Mouse (Mus musculus): ENCODE data around the gene Baz2b.
"Not testable (repeated sequence)": the region's sequence is repeated elsewhere in the genome, so short reads cannot be mapped to it uniquely, and the experiment has no call there.

Baz2b gene

GRCm38 (mm10) chr2:60200667-60201066 is 9.0 kb downstream of the Baz2b start:
- peak in 1 of 2 experiments; percentile 18 for DNase-seq (ENCODE audit: low read depth in 1 of 2, low spot score in 2 of 2)

GRCm38 (mm10) chr2:60200051-60200562 is 9.5 kb downstream of the Baz2b start:
- no peak for DNase-seq (ENCODE audit: low read depth in 1 of 2, low spot score in 2 of 2)

- DNase-seq (ENCODE audit: low read depth in 1 of 2, low spot score in 2 of 2), result no peak
Observed at GRCm38 (mm10) chr2:60196841-60197240, 12.8 kb downstream of the Baz2b start.

- DNase-seq (ENCODE audit: low read depth in 1 of 2, low spot score in 2 of 2), result no peak
Observed at GRCm38 (mm10) chr2:60181696-60182095, 27.9 kb downstream of the Baz2b start.

GRCm38 (mm10) chr2:60177490-60177889 is 32.1 kb downstream of the Baz2b start:
- DNase-seq (ENCODE audit: low read depth in 1 of 2, low spot score in 2 of 2), result no peak

- peak; percentile 33 to 43 for DNase-seq (ENCODE audit: low read depth in 1 of 2, low spot score in 2 of 2)
Observed at GRCm38 (mm10) chr2:60176087-60176486, 33.6 kb downstream of the Baz2b start.

GRCm38 (mm10) chr2:60175078-60175477 is 34.6 kb downstream of the Baz2b start:
- peak in 1 of 2 experiments; percentile 4 for DNase-seq (ENCODE audit: low read depth in 1 of 2, low spot score in 2 of 2)

GRCm38 (mm10) chr2:60173595-60173994 is 36.0 kb downstream of the Baz2b start:
- DNase-seq (ENCODE audit: low read depth in 1 of 2, low spot score in 2 of 2), result no peak

- DNase-seq (ENCODE audit: low read depth in 1 of 2, low spot score in 2 of 2), result no peak
Observed at GRCm38 (mm10) chr2:60173190-60173589, 36.4 kb downstream of the Baz2b start.

GRCm38 (mm10) chr2:60172531-60172914 is 37.1 kb downstream of the Baz2b start:
- peak; percentile 79 to 81 for DNase-seq (ENCODE audit: low read depth in 1 of 2, low spot score in 2 of 2)

- peak; percentile 38 to 48 for DNase-seq (ENCODE audit: low read depth in 1 of 2, low spot score in 2 of 2)
Observed at GRCm38 (mm10) chr2:60171786-60172530, 37.7 kb downstream of the Baz2b start.

GRCm38 (mm10) chr2:60166878-60167277 is 42.8 kb downstream of the Baz2b start:
- DNase-seq (ENCODE audit: low read depth in 1 of 2, low spot score in 2 of 2), result no peak

- no peak for DNase-seq (ENCODE audit: low read depth in 1 of 2, low spot score in 2 of 2)
Observed at GRCm38 (mm10) chr2:60165679-60166078, 44.0 kb downstream of the Baz2b start.

GRCm38 (mm10) chr2:60163744-60164143 is 45.9 kb downstream of the Baz2b start:
- no peak for DNase-seq (ENCODE audit: low read depth in 1 of 2, low spot score in 2 of 2)

GRCm38 (mm10) chr2:60152481-60152880 is 57.2 kb downstream of the Baz2b start:
- no peak for DNase-seq (ENCODE audit: low read depth in 1 of 2, low spot score in 2 of 2)

GRCm38 (mm10) chr2:60148651-60149050 is 61.0 kb downstream of the Baz2b start:
- no peak for DNase-seq (ENCODE audit: low read depth in 1 of 2, low spot score in 2 of 2)

- no peak for DNase-seq (ENCODE audit: low read depth in 1 of 2, low spot score in 2 of 2)
Observed at GRCm38 (mm10) chr2:60147428-60147827, 62.2 kb downstream of the Baz2b start.

GRCm38 (mm10) chr2:60145742-60146141 is 63.9 kb downstream of the Baz2b start:
- DNase-seq (ENCODE audit: low read depth in 1 of 2, low spot score in 2 of 2), result no peak

GRCm38 (mm10) chr2:60143383-60143782 is 66.3 kb downstream of the Baz2b start:
- no peak for DNase-seq (ENCODE audit: low read depth in 1 of 2, low spot score in 2 of 2)

GRCm38 (mm10) chr2:60142281-60142680 is 67.4 kb downstream of the Baz2b start:
- no peak for DNase-seq (ENCODE audit: low read depth in 1 of 2, low spot score in 2 of 2)

- no peak for DNase-seq (ENCODE audit: low read depth in 1 of 2, low spot score in 2 of 2)
Observed at GRCm38 (mm10) chr2:60138751-60139162, 70.9 kb downstream of the Baz2b start.

GRCm38 (mm10) chr2:60135796-60136195 is 73.8 kb downstream of the Baz2b start:
- no peak for DNase-seq (ENCODE audit: low read depth in 1 of 2, low spot score in 2 of 2)

- not testable (repeated sequence) for DNase-seq (ENCODE audit: low read depth in 1 of 2, low spot score in 2 of 2)
Observed at GRCm38 (mm10) chr2:60134958-60135357, 74.7 kb downstream of the Baz2b start.
